Mouse (Mus musculus): ENCODE results near the gene Rad9b. TPM values are rescaled to one million over a fixed set of nuclear protein-coding genes. Genes with fewer than 3 reads are reported as not detected.
A peak's percentile ranks its signal among the peaks of the same experiment; 100 is the strongest.

Gene Rad9b
- total and polyA plus RNA-seq, 2 experiments from 2014 or later, result 14.6 to 20.0 TPM

- H3K9ac ChIP-seq, result no peak overlapping the region
- 0 out of 2 replicates have a peak overlapping the region, but pooled peaks have one; percentile 21 for H3K27ac ChIP-seq (ENCODE audit: low read depth, low read length)
- no peaks in the 10 kb centered on the region for H3K9me3 ChIP-seq (ENCODE audit: low read length)
- H3K4me1 ChIP-seq (ENCODE audit: insufficient read depth), result no peaks in the 10 kb centered on the region
- no peak for DNase-seq
- 75% methylated on average over 17 of the region's 17 CpGs for WGBS
- no peak overlapping the region for H3K4me3 ChIP-seq (ENCODE audit: low read depth, low read length)
- no peak for ATAC-seq
- H3K27me3 ChIP-seq (ENCODE audit: insufficient read depth, low read length), result no peaks in the 10 kb centered on the region
- no peak overlapping the region for H3K4me2 ChIP-seq (ENCODE audit: low read depth)
- no peaks in the 10 kb centered on the region for H3K36me3 ChIP-seq (ENCODE audit: insufficient read depth)
- TF ChIP-seq CTCF (IDR thresholded peaks at IDR 0.05; ENCODE audit: low read depth), result peak; percentile 13; the same call in 1 of the 2 replicates
Measured at GRCm38 (mm10) chr5:122302810-122303745, 51.0 kb downstream of the Rad9b start.

- Histone ChIP-seq H3K27ac (ENCODE audit: low read depth, low read length) (no peak overlapping the region), H3K4me2 (ENCODE audit: low read depth) (no peak overlapping the region)
- 82% methylated on average over 6 of the region's 6 CpGs for WGBS
Measured at GRCm38 (mm10) chr5:122300071-122300518, 53.9 kb downstream of the Rad9b start.

DNA sequence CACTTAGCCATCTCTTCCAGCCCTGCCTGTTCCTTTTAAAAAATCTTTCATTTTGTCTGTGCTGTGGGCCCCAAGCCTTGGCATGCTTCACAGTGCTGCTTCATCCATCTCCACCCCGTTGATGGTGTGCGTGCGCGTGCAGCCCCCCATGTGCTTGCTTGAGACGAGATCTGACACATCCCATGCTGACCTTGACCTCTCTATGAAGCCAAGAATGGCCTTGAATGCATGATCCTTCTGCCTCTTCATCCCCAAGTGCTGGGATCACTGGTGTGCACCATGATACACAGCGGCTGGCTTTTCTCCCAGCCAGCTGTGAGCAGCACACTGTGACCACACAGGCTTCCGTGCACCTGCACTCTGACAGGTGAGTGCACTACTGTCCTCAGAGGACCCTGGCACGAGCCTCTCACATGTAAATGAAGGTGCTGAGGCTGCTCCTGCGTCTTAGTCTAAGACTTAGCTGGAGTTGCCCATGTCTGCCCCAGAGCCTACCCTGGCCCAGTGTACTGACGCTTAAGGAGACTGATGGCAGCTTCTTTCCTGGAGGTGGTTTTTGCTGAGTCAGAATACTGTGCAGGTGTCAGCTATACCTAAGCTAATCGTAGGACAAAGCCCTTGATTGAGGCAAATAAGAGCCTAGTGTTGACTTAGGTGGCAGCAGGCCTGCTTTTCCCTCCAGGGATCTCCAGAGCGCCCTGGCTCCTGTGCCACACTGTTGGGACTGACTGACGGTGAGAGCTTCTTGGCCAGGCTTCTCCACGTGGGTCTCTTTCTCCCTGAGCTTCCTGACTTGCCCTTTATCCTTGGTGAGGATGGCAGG, 58.7 kb downstream of the Rad9b start:
- no peaks in the 10 kb centered on the region for H3K9me3 ChIP-seq (ENCODE audit: low read length)
- H3K27ac ChIP-seq (ENCODE audit: low read depth, low read length), result no peak overlapping the region
- no peaks in the 10 kb centered on the region for H3K4me1 ChIP-seq (ENCODE audit: insufficient read depth)
- H3K36me3 ChIP-seq (ENCODE audit: insufficient read depth), result no peaks in the 10 kb centered on the region
- H3K4me3 ChIP-seq (ENCODE audit: low read depth, low read length), result no peak overlapping the region
- WGBS, result 76% methylated on average over 14 of the region's 14 CpGs
- no peak overlapping the region for H3K9ac ChIP-seq
- ATAC-seq (no peak), DNase-seq (no peak)
- no peak overlapping the region for H3K4me2 ChIP-seq (ENCODE audit: low read depth)
- no peak for TF ChIP-seq CTCF (IDR thresholded peaks at IDR 0.05; ENCODE audit: low read depth)
- H3K27me3 ChIP-seq (ENCODE audit: insufficient read depth, low read length), result no peaks in the 10 kb centered on the region

More at GRCm38 (mm10) chr5:122300071-122300518, 53.9 kb downstream of the Rad9b start:
- Histone ChIP-seq H3K4me3 (ENCODE audit: low read depth, low read length) (no peak overlapping the region), H3K9me3 (ENCODE audit: low read length) (no peaks in the 10 kb centered on the region), H3K36me3 (ENCODE audit: insufficient read depth) (no peaks in the 10 kb centered on the region), H3K27me3 (ENCODE audit: insufficient read depth, low read length) (no peaks in the 10 kb centered on the region), H3K4me1 (ENCODE audit: insufficient read depth) (no peaks in the 10 kb centered on the region), H3K9ac (no peak overlapping the region)
- ATAC-seq (no peak), DNase-seq (no peak)
- TF ChIP-seq CTCF (IDR thresholded peaks at IDR 0.05; ENCODE audit: low read depth), result no peak

GRCm38 (mm10) chr5:122294219-122294735, 59.8 kb downstream of the Rad9b start:
- Histone ChIP-seq H3K9me3 (ENCODE audit: low read length) (no peaks in the 10 kb centered on the region), H3K4me1 (ENCODE audit: insufficient read depth) (no peaks in the 10 kb centered on the region), H3K4me3 (ENCODE audit: low read depth, low read length) (no peak overlapping the region), H3K27me3 (ENCODE audit: insufficient read depth, low read length) (no peaks in the 10 kb centered on the region), H3K9ac (no peak overlapping the region), H3K36me3 (ENCODE audit: insufficient read depth) (no peaks in the 10 kb centered on the region), H3K4me2 (ENCODE audit: low read depth) (no peak overlapping the region), H3K27ac (ENCODE audit: low read depth, low read length) (no peak overlapping the region)
- DNase-seq, result no peak
- 56% methylated on average over 3 of the region's 3 CpGs for WGBS
- no peak for TF ChIP-seq CTCF (IDR thresholded peaks at IDR 0.05; ENCODE audit: low read depth)
- no peak for ATAC-seq

DNA sequence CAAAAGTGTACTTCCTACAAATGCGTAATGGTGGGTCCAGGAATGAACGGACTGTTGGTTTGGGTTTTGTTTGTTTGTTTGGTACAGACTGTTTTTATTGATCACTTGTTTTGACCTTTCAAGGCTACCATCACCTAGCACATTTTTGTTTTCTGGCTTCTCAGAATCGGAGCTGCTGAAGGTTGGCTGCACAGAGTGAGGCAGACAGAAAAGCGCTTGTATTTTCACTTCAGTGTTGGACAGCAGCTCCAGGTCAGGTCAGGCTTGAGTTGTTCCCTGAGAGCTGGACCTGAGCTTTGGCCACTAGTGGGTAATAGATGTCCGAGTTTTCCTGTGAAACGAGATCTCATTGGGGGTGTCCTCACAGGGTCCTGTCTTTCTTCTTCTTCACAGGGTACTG, 60.9 kb downstream of the Rad9b start:
- Histone ChIP-seq H3K27me3 (ENCODE audit: insufficient read depth, low read length) (no peaks in the 10 kb centered on the region), H3K9me3 (ENCODE audit: low read length) (no peaks in the 10 kb centered on the region), H3K9ac (no peak overlapping the region), H3K4me2 (ENCODE audit: low read depth) (no peak overlapping the region), H3K27ac (ENCODE audit: low read depth, low read length) (no peak overlapping the region), H3K4me3 (ENCODE audit: low read depth, low read length) (no peak overlapping the region), H3K4me1 (ENCODE audit: insufficient read depth) (no peaks in the 10 kb centered on the region), H3K36me3 (ENCODE audit: insufficient read depth) (no peaks in the 10 kb centered on the region)
- no peak for TF ChIP-seq CTCF (IDR thresholded peaks at IDR 0.05; ENCODE audit: low read depth)
- 73% methylated on average over 6 of the region's 6 CpGs for WGBS
- DNase-seq (no peak), ATAC-seq (no peak)

DNA sequence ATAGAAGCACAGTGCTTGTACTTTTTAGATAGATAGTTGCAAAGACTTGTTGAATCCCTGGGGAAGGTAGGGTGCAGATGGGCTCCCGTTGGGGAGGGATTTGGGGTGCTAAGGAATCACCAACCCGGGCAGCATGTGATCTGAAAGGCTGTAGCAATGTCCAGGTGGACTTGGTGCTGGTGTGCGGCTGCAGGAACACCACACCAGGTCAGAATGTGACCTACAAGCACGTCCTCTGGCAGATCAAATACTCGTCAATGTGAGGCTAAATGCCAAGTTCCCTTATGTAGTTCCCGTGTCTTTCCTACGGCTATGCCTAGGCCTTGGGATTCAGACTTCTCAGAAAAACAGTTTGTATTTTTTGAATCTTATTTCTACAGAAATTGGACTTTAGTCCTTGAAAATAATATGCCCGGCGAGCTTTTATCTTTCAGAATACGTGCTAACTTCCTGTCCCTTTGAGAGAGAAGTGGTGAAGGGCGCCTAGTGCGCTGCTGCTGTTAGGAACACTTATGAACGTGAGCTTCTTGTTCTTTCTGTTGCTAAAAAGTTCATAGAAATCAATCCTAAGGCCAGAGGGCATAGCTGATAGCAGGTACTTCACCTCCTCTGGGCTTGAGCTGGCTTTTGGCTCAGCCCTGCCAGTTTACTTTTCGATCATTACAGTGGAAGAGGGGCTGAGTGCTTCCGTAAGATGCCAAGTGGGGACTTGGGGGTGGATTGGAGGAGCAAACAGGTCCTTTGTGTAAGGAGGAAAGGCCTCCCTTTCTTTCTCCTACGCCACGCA, 62.3 kb downstream of the Rad9b start:
- no peak for TF ChIP-seq CTCF (IDR thresholded peaks at IDR 0.05; ENCODE audit: low read depth)
- no peak overlapping the region for H3K4me2 ChIP-seq (ENCODE audit: low read depth)
- no peaks in the 10 kb centered on the region for H3K27me3 ChIP-seq (ENCODE audit: insufficient read depth, low read length)
- no peak overlapping the region for H3K4me3 ChIP-seq (ENCODE audit: low read depth, low read length)
- H3K4me1 ChIP-seq (ENCODE audit: insufficient read depth), result no peaks in the 10 kb centered on the region
- H3K9ac ChIP-seq, result no peak overlapping the region
- H3K9me3 ChIP-seq (ENCODE audit: low read length), result no peaks in the 10 kb centered on the region
- ATAC-seq, result no peak
- H3K27ac ChIP-seq (ENCODE audit: low read depth, low read length), result no peak overlapping the region
- 69% methylated on average over 17 of the region's 17 CpGs for WGBS
- DNase-seq, result no peak
- H3K36me3 ChIP-seq (ENCODE audit: insufficient read depth), result 0 out of 2 replicates have a peak, but pooled peaks cover 7% of the 10 kb centered on the region

All from forebrain, postnatal 0 days (tissue).